Mouse (Mus musculus) spleen, embryonic (tissue): ENCODE data around the gene Slamf9.

ENCODE experiments used
- CTCF ChIA-PET: fragments of 350-600 bp; sonication (Branson Sonifier 250); formaldehyde crosslinking; loops from one replicate; lab custom pipeline; 2022; lab: Charles Lee

Gene Slamf9

GRCm38 (mm10) chr1:172509983-172510382 lies 34.8 kb downstream of the Slamf9 start:
- CTCF ChIA-PET, result interaction anchor here (0.7 kb wide), 1 partner anchor 20 kb away, joined by 3 read pairs; no protein-coding TSS in a partner anchor

GRCm38 (mm10) chr1:172510421-172510972 lies 35.3 kb downstream of the Slamf9 start:
- CTCF ChIA-PET, result interaction anchor here (0.7 kb wide), 1 partner anchor 19 kb away, joined by 3 read pairs; no protein-coding TSS in a partner anchor

- CTCF ChIA-PET, result interaction anchor here (0.5 to 1.0 kb wide), 3 partner anchors 11 to 62 kb away, joined by 3 to 24 read pairs (median 9); partner anchors contain the start of gene Slamf9
These were observed 37.8 kb downstream of the Slamf9 start for GRCm38 (mm10) chr1:172512962-172513361.

- CTCF ChIA-PET, result interaction anchor here (0.5 to 1.3 kb wide), 4 partner anchors 10 to 1928 kb away, joined by 3 to 9 read pairs (median 3); partner anchors contain the start of gene Slamf9
These were observed 38.5 kb downstream of the Slamf9 start for GRCm38 (mm10) chr1:172513525-172514212.

- CTCF ChIA-PET, result interaction anchor here (1.0 to 1.3 kb wide), 2 partner anchors 10 to 1928 kb away, joined by 3 read pairs; no protein-coding TSS in a partner anchor
These were observed 39.0 kb downstream of the Slamf9 start for GRCm38 (mm10) chr1:172514213-172514529.

- CTCF ChIA-PET, result interaction anchor here (1.0 to 1.3 kb wide), 4 partner anchors 10 to 1929 kb away, joined by 3 to 4 read pairs (median 3); no protein-coding TSS in a partner anchor
These were observed 39.6 kb downstream of the Slamf9 start for GRCm38 (mm10) chr1:172514551-172515268.

GRCm38 (mm10) chr1:172515396-172515795 lies 40.2 kb downstream of the Slamf9 start:
- CTCF ChIA-PET, result interaction anchor here (1.1 to 1.2 kb wide), 2 partner anchors 11 to 25 kb away, joined by 3 to 4 read pairs; no protein-coding TSS in a partner anchor

DNA sequence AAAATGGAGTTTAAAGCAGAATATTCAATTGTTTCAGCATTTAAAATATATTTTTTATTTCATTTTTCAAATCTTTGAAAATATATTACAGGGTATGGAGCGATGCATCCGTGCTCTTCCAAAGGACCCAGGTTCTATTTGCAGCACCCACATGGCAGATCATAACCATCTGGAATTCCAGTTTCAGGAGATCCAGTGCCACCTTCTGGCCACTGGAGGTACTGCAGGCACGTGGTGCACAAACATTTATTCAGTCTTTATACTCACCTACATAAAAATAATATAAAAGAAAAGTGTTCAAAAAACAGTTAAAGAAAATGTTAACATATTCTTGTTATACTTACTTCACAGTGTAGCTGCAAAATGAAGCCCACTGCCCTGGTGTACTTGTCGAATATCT lies 42.9 kb downstream of the Slamf9 start:
- CTCF ChIA-PET, result no interaction called here

GRCm38 (mm10) chr1:172519644-172520043 lies 44.5 kb downstream of the Slamf9 start:
- CTCF ChIA-PET, result no interaction called here

GRCm38 (mm10) chr1:172520576-172521440 lies 45.6 kb downstream of the Slamf9 start, which contains the start of gene Cfap45:
Gene Cfap45 (plus strand): TSS chr1:172520801.
- CTCF ChIA-PET, result interaction anchor here (0.6 kb wide), 1 partner anchor 47 kb away, joined by 4 read pairs; no protein-coding TSS in a partner anchor

- CTCF ChIA-PET, result no interaction called here
These were observed 47.4 kb downstream of the Slamf9 start for GRCm38 (mm10) chr1:172522524-172522923.

DNA sequence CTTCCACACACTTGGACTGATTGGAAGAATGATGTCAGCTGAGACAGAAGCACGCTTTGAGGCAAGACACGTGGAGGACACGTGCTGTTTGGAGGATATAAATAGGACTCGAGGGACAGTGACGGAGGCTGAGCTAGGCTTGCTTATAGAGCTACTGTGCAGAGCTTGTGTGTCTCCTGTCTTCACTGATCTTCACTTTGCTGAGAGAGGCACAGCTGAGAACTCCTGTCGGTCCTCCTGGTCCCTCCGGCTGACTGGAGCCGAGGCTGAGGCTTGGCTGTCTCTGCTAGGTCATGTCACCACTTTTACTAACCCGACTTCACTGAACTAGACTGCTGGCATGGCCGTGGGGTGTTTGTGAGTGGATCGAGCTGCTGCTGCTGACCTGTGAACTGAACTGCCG lies 48.5 kb downstream of the Slamf9 start:
- CTCF ChIA-PET, result interaction anchor here (0.8 kb wide), 1 partner anchor 11 kb away, joined by 3 read pairs; no protein-coding TSS in a partner anchor

DNA sequence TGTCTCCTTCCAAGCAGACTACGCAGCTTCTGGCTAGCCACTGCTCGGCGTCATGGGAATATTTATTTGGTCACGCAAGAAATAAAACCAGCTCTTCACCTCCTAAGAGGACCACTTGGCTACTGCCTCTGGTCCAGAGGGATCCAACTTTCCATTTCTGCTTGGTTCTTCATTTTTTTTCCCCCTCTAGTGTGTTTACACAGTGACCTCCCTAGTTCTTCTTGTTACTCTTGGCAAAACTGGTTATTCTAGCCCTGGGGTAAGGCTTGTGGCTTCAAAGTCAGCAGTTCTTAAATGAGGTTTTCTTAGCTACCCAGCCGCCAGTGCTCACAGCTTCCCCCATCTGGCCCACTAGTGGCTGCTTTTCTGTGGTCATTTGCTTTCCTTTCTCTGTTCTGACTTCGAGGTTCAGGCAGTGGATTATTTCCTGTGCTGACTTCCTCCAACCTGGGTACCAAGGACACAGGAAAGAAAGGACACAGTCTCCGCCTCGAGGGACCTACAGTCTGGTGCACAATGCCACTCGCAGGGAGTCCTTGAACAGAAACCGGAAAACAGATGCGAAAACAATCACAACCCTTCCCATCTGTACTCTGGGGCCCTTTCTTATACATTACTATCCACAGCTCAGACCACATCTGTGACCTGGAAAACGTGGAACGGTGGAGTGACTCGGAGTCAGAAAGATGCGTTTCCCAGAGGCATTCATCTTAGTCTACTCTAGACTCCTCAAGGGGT lies 50.0 kb downstream of the Slamf9 start:
- CTCF ChIA-PET, result interaction anchor here (0.6 to 1.1 kb wide), 2 partner anchors 33 to 37 kb away, joined by 3 to 4 read pairs; no protein-coding TSS in a partner anchor

- CTCF ChIA-PET, result interaction anchor here (1.1 kb wide), 2 partner anchors 10 to 37 kb away, joined by 4 read pairs; no protein-coding TSS in a partner anchor
These were observed 50.8 kb downstream of the Slamf9 start for GRCm38 (mm10) chr1:172525971-172526370.

- CTCF ChIA-PET, result interaction anchor here (1.0 to 1.1 kb wide), 3 partner anchors 11 to 36 kb away, joined by 3 to 4 read pairs (median 4); no protein-coding TSS in a partner anchor
These were observed 51.4 kb downstream of the Slamf9 start for GRCm38 (mm10) chr1:172526380-172527081.

DNA sequence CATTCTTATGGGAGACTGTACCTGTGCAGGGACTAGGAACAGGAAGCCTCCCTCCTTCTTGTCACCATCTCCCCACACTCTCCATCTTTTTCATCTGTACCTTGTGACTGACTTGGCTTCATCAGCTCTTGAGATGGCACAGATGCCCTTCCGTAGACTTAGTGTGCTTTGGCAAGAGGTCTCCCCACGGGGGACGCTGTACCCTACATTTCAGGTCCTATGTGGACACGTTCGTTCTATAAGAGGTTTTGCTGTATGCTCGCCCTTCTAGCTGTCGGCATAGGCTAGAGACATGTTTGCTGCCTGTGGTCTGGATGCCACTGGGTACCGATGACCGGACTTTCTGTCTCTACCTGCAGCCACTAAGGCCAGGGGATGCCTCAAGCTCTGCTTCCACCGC lies 52.3 kb downstream of the Slamf9 start:
- CTCF ChIA-PET, result interaction anchor here (0.9 to 2.1 kb wide), 5 partner anchors 14 to 106 kb away, joined by 3 to 13 read pairs (median 6); no protein-coding TSS in a partner anchor
